Mouse (Mus musculus) C2C12 (cell line): ENCODE results near the gene Zfyve28. TPM values are rescaled to one million over a fixed set of nuclear protein-coding genes. Genes with fewer than 3 reads are reported as not detected.

ENCODE experiments used
- H3K27me3 ChIP-seq: one replicate; pipeline ENCODE4 v1.6.1; 2011; ENCODE audit not compliant: control insufficient read depth, insufficient read depth, insufficient read length
- H3K36me3 ChIP-seq: one replicate; pipeline ENCODE4 v1.6.1; 2011; ENCODE audit not compliant: control insufficient read depth, insufficient read depth
- H3K4me3 ChIP-seq: one replicate; pipeline ENCODE4 v1.5.1; 2011; ENCODE audit warnings: mild to moderate bottlenecking, control low read depth; ENCODE audit not compliant: poor library complexity, insufficient read depth, severe bottlenecking
- H3K79me2 ChIP-seq: one replicate; pipeline ENCODE4 v1.6.1; 2011; ENCODE audit not compliant: control insufficient read depth, insufficient read depth
- H3K79me3 ChIP-seq: one replicate; pipeline ENCODE4 v1.6.1; 2011; ENCODE audit warnings: low read depth, control low read depth
- H3ac ChIP-seq: one replicate; pipeline ENCODE3; 2011; ENCODE audit warnings: low read depth; ENCODE audit not compliant: control insufficient read depth, insufficient read length
- CEBPB ChIP-seq: IDR thresholded peaks from one replicate; pipeline ENCODE4 v1.6.1; 2011; ENCODE audit warnings: low read depth, mild to moderate bottlenecking, control low read depth, moderate library complexity
- CTCF ChIP-seq: IDR thresholded peaks from one replicate; pipeline ENCODE4 v1.5.1; 2011; ENCODE audit not compliant: control insufficient read depth, insufficient read depth, insufficient read length
- FOSL1 ChIP-seq: IDR thresholded peaks from one replicate; pipeline ENCODE4 v1.8.0; 2011; ENCODE audit warnings: mild to moderate bottlenecking, low read length; ENCODE audit not compliant: poor library complexity, insufficient read depth, severe bottlenecking
- MAX ChIP-seq: IDR thresholded peaks from one replicate; pipeline ENCODE4 v1.6.1; 2011; ENCODE audit warnings: mild to moderate bottlenecking, control low read depth
- MYOD1 ChIP-seq: IDR thresholded peaks from one replicate; pipeline ENCODE4 v1.6.1; 2011; ENCODE audit warnings: low read depth; ENCODE audit not compliant: control insufficient read depth, insufficient read length
- MYOG ChIP-seq: IDR thresholded peaks from one replicate; pipeline ENCODE4 v1.6.1; 2011; ENCODE audit not compliant: control insufficient read depth, insufficient read length; ENCODE audit errors: extremely low read depth
- USF1 ChIP-seq: IDR thresholded peaks from one replicate; pipeline ENCODE4 v1.6.1; 2011; ENCODE audit warnings: low read depth, mild to moderate bottlenecking, control low read depth, moderate library complexity
- polyA plus RNA-seq: library from polyadenylated mRNA; unstranded; fragments of >200 nt; fragmentation: generic; extraction: Trizol; gene quantifications from one replicate; pipeline ENCODE4 v1.2.1, GENCODE M21; 2012; ENCODE audit warnings: missing spikeins

Zfyve28 gene
- polyA plus RNA-seq, 1 experiment: 0.09 TPM

DNA sequence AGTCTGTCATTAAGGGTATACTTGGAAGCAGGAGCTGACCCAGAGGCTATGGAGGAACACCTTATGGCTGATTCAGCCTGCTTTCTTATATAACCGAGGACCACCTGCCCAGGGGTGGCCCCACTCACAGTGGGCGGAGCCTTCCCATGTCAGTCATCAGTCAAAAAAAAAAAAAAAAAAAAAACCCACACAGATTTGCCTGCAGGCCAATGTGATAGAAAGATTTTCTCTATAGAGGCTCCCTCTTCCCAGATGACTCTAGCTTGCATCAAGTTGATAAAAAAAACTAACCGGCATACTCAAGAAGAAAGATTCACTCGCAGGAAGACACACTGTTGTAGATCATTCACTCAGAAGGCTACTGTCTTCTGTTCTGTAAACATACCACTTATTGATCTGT is 68.2 kb downstream of the Zfyve28 start:
- H3ac ChIP-seq: no peak overlapping the region

DNA sequence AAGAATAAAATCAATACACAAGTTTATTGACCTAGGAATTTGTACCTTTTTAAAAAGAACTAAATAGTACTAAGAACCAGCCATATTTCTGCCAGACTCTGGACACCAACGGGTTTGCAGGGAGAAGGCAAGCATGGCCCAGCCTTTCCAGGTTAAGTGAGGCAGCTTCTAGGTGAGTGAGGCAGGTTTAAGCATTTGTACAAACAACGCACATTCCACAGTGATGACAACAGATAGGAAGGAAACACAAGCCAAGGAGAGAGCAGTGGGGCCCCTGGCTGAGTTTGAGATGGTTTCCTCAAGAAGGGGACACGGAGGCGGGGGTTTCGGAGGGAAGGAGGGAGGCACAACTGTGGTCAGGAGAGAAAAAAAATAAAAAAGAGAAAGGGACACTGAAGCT is 69.6 kb downstream of the Zfyve28 start:
- Histone ChIP-seq H3ac (no peak overlapping the region), H3K27me3 (peaks cover 45% of the 10 kb centered on the region), H3K36me3 (no peaks in the 10 kb centered on the region), H3K79me3 (no peaks in the 10 kb centered on the region), H3K4me3 (no peak overlapping the region), H3K79me2 (no peaks in the 10 kb centered on the region)
- TF ChIP-seq FOSL1 (no peak), MYOG (no peak), CTCF (no peak), CEBPB (no peak), USF1 (no peak), MYOD1 (no peak), MAX (no peak)

More for the DNA sequence above, 68.2 kb downstream of the Zfyve28 start:
- TF ChIP-seq MYOD1 (no peak), USF1 (no peak), FOSL1 (no peak), MAX (no peak), CEBPB (no peak)
- no peaks in the 10 kb centered on the region for H3K79me3 ChIP-seq
- H3K79me2 ChIP-seq: no peaks in the 10 kb centered on the region
- H3K4me3 ChIP-seq: no peak overlapping the region
- peaks cover 47% of the 10 kb centered on the region for H3K27me3 ChIP-seq
- H3K36me3 ChIP-seq: no peaks in the 10 kb centered on the region

DNA sequence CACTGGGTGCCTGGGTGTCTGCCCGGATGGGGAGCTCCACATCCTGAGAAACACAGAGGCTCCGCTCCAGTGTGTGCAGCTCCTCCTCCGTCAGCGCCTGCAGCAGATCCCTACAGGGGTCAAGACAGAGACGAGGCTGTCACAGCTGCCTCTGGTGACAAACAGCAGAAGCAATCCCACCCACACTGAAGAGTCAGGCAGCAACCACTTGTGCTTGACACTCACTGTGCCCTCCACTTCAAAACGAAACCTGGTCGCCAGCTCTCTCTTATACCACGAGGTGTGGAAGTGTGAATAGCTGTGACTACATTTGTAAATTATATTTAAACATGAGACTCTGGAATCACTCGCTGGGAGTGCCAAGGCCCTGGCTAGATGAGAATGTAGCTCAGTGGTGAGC is 70.5 kb downstream of the Zfyve28 start:
- TF ChIP-seq CEBPB: no peak
- TF ChIP-seq CTCF: no peak
- no peak for TF ChIP-seq MYOD1
- no peak for TF ChIP-seq MAX
- TF ChIP-seq USF1: no peak
- no peak for TF ChIP-seq MYOG
- no peak for TF ChIP-seq FOSL1
- Histone ChIP-seq H3K4me3 (no peak overlapping the region), H3K79me2 (no peaks in the 10 kb centered on the region), H3K27me3 (peaks cover 42% of the 10 kb centered on the region), H3K36me3 (no peaks in the 10 kb centered on the region), H3ac (no peak overlapping the region), H3K79me3 (no peaks in the 10 kb centered on the region)

DNA sequence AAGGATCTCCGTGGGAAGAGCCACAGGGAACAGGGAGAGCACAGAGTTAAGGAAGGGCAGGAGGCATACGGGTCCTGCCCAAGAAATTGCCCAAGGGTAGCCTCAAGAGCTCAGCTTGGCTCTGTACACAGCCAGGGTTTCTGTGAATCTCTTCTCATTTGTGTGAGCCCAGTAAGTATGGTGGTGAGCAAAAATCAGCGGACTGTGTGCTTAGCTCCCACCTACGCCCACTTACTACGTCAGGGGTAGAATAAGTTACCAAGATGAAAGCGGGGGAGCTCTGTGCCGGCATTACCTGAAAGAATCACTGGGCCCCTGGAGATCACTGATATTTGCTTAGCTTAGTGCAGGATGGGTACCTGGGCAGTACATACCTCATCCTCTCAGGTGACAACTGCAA is 72.2 kb downstream of the Zfyve28 start:
- Histone ChIP-seq H3K79me2 (no peaks in the 10 kb centered on the region), H3K36me3 (no peaks in the 10 kb centered on the region)
- TF ChIP-seq USF1 (no peak), MAX (no peak)

DNA sequence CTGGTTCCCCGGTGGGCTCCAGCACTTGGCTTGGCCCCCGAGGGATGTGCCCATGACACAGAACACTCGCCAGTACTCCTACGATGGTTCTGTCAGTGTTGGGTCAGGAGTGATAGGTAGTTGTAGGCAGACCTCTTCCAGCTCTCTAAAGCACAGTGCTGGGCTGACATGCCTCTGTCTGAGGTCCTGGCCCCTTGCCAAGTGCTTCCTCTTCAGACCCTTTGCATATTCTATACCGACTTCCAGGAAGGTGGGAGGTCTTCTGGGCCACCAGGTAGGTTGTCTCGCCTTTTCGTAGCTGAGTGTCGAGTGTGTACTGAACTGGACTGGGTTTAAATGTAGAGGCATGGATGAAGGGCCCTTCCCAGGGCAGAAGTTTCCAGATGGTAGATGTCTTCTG is 74.6 kb downstream of the Zfyve28 start:
- no peak overlapping the region for H3K4me3 ChIP-seq
- no peaks in the 10 kb centered on the region for H3K79me3 ChIP-seq
- H3K27me3 ChIP-seq: peaks cover 42% of the 10 kb centered on the region
- no peaks in the 10 kb centered on the region for H3K79me2 ChIP-seq
- H3K36me3 ChIP-seq: no peaks in the 10 kb centered on the region
- H3ac ChIP-seq: no peak overlapping the region
- TF ChIP-seq CEBPB: no peak
- TF ChIP-seq CTCF: no peak
- TF ChIP-seq MAX: no peak
- TF ChIP-seq MYOD1: no peak
- TF ChIP-seq MYOG: no peak
- no peak for TF ChIP-seq USF1
- no peak for TF ChIP-seq FOSL1

More for the DNA sequence above, 72.2 kb downstream of the Zfyve28 start:
- peaks cover 42% of the 10 kb centered on the region for H3K27me3 ChIP-seq
- H3K79me3 ChIP-seq: no peaks in the 10 kb centered on the region
- H3ac ChIP-seq: no peak overlapping the region
- H3K4me3 ChIP-seq: no peak overlapping the region

DNA sequence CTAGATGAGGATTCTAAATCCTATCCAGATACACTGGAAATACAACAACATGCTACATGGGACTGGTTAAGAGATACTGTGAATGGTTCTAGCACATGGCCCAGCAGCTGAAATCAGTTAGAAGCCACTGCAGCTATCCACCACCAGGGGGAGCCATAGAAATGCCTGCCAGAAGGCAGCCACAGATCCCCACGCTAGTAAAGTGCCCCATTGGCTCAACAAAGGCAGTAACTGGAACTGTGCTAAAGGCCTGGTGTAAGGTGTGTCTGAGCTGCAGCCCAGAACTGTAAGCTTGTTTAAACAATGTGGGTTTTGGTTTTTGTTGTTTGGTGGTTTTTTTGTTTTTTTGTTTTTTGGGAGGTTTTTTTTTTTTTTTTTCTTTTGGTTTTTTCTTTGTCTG is 78.0 kb downstream of the Zfyve28 start:
- H3ac ChIP-seq: no peak overlapping the region
- H3K79me2 ChIP-seq: no peaks in the 10 kb centered on the region
- TF ChIP-seq MYOG (no peak), CTCF (peak; percentile 78), CEBPB (no peak), MAX (peak; percentile 54)
- H3K79me3 ChIP-seq: no peaks in the 10 kb centered on the region
- no peaks in the 10 kb centered on the region for H3K36me3 ChIP-seq
- H3K4me3 ChIP-seq: no peak overlapping the region
- H3K27me3 ChIP-seq: peaks cover 32% of the 10 kb centered on the region
